Mouse (Mus musculus) spleen, postnatal 36 days (tissue): Measurements from ENCODE around the gene Cbln3.

Experiments
- DNase-seq, 2 experiments: peaks; one replicate each; pipeline ENCODE4 v3.0.0; 2022; ENCODE audit warnings: low spot score in 2 of 2, mixed read lengths in 1 of 2

Gene Cbln3

DNA sequence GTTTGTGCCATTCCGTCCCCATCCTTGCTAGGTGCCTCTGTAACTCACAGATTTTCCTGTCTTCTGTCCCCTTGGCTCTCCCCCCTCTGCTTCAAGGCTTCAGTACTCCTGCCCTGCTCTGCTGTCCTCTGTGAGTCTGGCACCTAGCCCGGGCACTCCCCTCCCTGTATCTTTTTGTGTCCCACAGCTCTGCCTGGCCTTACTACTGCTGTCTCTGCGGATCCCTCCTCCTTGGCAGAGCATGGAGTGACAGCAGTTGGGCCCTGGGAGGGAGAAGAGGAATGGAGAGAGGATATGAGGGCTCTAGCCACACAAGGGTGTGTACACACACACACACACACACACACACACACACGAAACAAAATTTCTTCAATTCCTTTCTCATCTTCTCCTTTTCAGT, at the start of gene Cbln3:
Cbln3 (minus strand) TSS at position 227 of the 400 bp plus-strand sequence.
- DNase-seq = peak in 1 of 2 experiments; percentile 34

DNA sequence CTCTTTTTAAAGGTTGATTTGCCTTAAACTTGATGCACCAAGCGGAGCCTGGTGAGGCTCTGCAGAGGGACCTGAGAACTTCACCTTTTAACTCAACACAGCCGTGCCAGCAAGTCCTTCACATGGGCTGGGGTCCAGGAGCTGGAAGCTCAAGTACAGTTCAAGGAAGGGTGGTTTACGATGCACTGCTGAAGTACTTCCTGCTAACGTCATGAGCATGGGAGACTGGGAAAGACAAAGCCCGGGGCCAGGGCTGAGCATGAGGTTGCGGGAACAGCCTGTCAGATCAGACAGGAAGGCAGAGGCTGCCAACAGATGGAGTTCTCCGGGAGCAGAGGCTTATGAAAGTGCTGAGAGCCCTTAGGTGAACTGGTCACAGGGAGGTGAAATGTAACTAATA, 49.4 kb upstream of the Cbln3 start:
- DNase-seq = no peak

DNA sequence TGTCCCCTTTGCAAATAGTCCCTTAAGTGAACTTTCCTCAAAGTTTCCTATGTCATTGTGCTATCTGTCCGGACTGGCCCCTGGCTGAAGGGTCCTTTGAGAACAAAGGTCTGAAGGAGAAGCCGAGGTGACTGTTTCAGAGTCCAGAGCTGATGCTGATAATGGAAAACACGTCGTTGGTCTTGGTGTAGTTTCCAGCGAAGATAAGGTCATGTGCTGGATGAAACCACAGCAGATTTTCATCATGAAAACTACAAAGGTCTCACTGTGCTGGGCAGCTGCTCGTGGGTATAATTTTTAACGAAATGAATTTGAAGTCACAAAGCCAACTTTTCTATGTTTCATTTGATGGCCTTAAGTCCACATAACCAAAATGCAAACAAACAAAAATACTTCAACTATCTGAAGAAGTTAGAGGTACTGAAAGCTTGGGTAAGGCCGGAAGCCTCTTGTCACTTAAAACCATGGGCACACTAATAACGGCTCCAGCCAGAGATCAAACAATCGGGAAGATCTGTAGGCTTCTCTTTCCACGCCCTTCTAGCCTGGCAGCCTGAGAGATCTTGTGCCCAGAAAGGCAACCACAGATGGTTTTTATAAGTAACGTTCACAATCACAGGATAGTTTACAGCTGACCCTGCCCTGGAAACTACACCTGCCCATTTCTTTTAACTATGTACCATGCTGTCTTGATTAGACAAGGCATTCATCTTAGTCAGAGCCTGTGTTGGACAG, 45.2 kb upstream of the Cbln3 start:
- no peak for DNase-seq

GRCm38 (mm10) chr14:55926847-55927246, 42.7 kb upstream of the Cbln3 start:
- no peak for DNase-seq

DNA sequence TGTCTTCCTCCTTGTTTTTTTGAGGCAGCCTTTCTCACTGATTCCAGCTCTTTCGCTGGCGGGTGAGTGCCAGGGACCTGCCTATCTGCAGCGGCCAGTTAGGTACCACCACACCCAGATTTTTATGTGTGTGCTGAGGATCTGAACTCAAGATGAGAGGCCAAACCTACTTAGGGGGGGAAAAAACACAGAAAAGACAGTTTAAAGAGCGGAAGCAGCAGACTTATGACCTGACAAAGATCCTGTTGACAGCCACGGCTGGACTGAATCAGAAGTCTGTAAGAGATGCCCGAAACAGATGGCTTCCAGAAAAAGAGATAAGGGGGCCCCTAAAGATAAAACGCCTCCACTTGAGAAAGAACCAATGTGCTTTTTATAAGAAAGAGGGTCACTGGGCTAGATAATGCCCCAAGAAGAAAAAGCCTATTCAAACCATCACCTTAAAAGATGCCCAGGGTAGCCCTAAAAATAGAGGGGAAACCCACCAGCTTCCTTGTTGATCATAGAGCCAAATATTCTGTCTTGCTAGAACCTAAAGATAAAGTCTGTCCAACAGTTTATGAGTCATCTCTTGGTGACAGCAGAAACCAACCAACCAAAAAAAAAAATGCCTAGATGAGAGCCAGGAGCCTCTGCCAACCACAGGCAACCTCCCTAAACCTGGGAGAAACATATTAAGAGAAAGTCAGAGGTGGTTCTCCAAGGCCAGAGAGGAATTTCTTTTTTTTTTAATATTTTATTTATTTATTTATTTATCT, 38.5 kb upstream of the Cbln3 start:
- no peak for DNase-seq

DNA sequence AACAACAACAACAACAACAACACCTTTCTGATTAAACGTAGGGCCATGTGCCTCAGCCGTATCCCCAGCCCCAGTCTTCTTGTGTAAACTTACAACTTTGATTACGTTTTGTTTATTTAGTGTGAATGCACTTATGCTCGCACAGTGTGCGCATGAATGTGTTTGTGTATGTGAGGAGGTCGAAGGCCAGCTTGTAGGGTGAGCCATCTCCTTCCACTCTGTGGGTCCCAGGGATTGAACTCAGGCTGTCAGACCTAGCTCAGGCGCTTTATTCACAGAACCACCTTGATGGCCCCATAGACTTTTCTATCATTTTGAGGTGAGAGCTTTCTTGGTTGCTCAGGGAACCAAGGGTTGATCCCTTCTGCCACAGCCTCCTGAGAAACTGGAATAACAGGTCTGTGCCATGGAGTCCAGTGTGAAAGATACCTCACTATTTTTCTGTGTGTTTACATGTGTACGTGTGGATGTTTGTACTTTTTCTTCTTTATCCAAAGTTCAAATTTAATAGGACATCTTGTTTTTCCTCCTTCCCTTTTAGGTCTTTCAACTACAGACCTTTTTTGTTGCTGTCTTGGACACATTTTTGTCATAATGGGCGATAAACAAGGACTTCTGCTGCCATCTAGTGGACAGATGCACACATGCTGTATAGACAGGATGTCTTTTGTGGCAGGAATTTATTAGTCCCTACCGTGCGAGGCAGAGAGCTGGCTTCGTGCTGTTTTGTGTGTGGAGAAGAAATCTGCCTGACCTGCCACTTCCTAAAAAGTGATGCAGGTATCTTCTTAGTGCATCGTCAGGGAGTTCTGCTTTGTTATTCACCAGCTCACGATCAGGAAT, 34.3 kb upstream of the Cbln3 start:
- DNase-seq = peak; percentile 59 to 68

GRCm38 (mm10) chr14:55913406-55913805, 29.2 kb upstream of the Cbln3 start:
- no peak for DNase-seq

GRCm38 (mm10) chr14:55905518-55905917, 21.3 kb upstream of the Cbln3 start:
- no peak for DNase-seq

- DNase-seq = no peak
Measured at GRCm38 (mm10) chr14:55900414-55900755, 16.2 kb upstream of the Cbln3 start.

DNA sequence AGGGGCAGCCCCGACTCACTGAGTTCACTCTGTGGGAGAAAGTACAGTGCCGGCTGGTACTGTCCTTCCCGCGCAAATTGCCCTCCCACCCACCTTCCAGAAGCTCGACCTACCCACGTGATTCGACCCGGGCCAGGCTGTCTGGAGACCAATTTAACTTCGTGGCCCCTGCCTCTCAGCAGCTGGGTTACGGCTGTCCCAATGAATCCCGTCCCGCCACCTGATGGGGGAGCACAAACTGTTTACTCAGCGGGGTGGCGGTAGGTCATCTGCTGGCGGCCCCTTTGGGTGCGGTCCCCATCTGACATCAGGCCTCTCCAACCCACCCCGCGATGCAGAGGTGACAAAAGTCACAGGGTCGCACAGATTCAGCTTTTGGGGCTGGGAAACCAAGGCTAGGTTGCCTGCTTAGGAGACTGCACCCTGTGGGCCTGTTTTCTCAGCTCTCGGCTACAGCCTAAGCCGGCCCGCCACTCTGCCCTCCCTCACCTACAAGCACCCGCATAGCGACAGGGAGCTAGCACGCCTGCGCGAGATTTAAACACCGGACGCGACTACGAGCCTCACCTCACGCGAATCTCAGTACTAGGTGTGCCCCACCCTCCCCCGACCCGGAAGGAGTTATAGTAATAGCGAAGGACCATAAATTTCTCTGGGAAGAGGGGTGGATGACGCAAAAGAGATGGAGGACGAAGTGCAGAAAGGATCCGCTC, 15.7 kb upstream of the Cbln3 start, which contains the start of gene Sdr39u1:
Sdr39u1 (minus strand) TSS at position 593 of the 713 bp plus-strand sequence.
- DNase-seq = peak; percentile 87 to 88

DNA sequence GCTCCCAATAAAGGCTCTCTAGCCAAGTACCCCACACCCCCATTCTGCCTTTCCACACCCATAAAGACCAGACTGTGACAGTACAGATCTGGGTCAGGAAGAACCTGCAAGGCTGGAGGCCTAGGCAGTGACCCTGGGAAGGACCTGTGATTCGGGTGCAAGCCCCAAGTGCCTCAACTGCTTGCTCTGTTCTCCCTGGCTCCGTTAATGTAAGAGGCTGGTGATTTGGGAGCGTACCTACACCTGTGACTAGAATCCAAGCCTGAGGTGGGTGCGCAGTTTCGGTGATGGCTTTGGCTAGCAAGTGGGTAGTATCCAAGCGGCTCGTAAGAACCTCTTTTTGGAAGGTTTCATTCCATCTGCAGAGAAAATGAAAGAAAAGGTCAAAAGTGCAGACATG, 14.8 kb upstream of the Cbln3 start:
- DNase-seq = no peak

GRCm38 (mm10) chr14:55897671-55898070, 13.5 kb upstream of the Cbln3 start:
- DNase-seq = no peak

DNA sequence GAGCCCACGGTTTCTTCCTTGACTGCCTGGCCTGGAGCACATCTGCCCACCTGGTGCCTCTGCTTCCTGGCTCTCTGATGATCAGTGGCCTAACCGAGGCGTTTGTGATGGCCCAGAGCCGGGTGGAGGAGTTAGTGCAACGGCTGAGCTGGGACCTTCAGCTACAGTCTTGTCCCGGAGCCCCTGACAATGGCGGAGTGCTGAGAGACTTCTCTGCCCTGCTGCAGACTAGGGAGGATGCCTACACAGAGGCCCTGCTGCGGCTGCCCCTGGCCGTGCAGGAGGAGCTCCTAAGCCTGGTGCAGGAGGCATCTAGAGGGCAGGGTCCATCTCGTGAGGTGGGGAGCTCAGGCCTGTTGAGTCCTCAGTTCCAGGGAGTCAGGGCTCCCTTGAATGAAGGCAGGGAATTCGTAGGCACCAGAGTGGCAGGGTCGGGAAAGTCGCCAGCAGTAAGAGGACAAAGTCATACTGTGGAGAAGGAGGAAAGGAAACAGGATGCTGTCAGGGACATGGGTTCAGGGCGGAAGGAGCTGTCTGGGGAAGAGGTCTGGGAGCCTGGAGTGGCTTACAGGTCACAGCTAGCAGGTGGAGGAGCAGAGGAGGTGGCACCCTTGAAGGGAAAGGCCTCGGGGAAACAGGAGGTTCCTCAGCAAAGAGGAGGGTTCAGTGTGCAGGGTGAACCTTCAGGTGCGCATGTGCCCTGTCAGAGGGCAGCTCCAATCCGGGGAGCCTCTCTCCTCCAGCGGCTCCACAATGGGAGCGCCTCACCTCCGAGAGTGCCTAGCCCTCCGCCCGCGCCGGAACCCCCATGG, 2.6 kb upstream of the Cbln3 start:
- no peak for DNase-seq

GRCm38 (mm10) chr14:55885791-55886271, 1.6 kb upstream of the Cbln3 start:
- DNase-seq = peak; percentile 86 to 88

GRCm38 (mm10) chr14:55885114-55885790, 1.1 kb upstream of the Cbln3 start:
- peak; percentile 38 to 55 for DNase-seq

GRCm38 (mm10) chr14:55884713-55885113, 521 bp upstream of the Cbln3 start, which contains the start of gene Khnyn:
Gene Khnyn, plus strand, starts transcription at chr14:55884947.
- DNase-seq = peak; percentile 90 to 91

- no peak for DNase-seq
Measured at GRCm38 (mm10) chr14:55883663-55884062, 529 bp downstream of the Cbln3 start.

DNA sequence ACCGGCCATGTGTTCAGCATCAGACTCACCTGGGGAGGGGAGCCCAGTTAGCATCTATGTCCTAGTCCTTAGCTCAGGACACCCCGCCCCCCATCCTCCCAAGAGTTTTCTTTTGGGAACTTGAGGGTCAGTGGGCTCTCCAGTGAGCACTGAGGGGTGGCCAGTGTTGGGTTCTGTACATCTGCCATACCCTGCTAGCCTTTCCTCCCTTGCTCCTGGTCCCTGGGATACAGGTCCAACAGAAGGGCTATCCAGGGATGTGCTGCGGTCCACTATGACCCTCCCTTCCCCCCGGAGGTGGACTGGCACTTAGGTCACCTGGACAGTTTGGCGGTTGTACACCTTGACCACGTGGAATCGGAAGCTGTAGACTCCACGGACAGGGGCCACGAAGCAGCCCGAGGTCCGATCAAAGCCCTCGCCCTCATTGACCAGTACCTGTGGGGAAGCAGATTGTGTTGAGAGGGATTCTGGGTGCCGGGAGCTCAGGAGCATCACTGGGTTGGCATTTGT, 987 bp downstream of the Cbln3 start:
- no peak for DNase-seq

DNA sequence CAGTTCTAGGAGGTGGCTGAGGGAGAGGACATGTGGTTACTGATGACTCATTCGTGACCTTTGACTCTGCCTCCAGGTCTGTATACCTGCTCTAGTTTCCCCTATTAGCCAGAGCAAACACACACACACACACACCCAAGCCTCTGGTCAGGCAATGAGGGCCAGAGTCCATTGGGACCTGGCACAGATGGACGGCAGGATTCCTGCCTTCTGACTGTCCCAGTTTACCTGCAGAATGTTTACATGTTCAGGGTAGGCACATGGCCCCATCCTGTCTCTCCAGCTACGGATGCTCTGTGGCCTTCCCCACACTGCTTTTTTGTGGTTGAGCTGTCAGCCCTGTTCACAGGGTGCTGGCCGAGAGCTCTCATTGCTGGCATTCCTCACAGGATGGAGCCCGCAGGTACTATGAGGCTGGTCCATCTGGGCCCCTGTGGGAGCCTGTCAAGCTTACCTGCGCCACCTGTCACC, 2.0 kb downstream of the Cbln3 start:
- DNase-seq = no peak

DNA sequence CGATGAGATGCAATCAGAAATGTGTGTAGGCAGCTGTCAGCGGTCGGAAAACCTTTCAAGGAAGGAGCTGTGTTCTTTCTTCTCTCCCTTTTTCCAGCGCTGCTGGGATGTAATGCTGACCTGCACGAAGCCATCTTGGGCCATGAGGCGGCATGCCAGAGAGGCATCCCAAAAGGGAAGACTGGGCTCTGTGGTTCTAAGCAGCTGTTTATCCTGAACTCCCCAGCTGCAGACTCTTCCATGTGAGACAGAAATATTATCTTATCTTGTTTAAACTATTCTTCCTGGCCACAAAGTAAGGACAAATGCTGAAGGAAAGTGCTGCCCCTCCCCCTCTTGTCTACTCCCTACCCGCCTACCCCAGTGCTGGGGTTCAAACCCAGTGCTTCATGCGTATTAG, 3.2 kb downstream of the Cbln3 start:
- no peak for DNase-seq
